Mouse (Mus musculus) central nervous system, embryonic 14 days (tissue): ENCODE data around the gene Tenm3. TPM values are rescaled to one million over a fixed set of nuclear protein-coding genes. Genes with fewer than 3 reads are reported as not detected.

Source experiments
- polyA plus RNA-seq: library from polyadenylated mRNA; depleted of rRNA; stranded (reverse); fragments of >200 nt; gene quantifications from 2 replicates; pipeline ENCODE4 v1.2.3, GENCODE M21; 2012; rRNA removed

Tenm3 gene
- 28.9 and 37.6 TPM in 2 replicates for polyA plus RNA-seq

GRCm38 (mm10) chr8:48843931-48844285 is at the start of gene Tenm3:
TSS of gene Tenm3 (minus strand) at chr8:48843951.

